Mouse (Mus musculus) olfactory bulb, adult 2 months (tissue): ENCODE results near the gene Fam131c.

Experiments
- CTCF ChIP-seq: fragments of 200-500 bp; IDR thresholded peaks from 2 replicates; pipeline ENCODE4 v1.5.1; 2012; ENCODE audit warnings: low read depth, mild to moderate bottlenecking, low read length, moderate library complexity; ENCODE audit not compliant: insufficient read depth
- POLR2A ChIP-seq: fragments of 200-500 bp; IDR thresholded peaks from 2 replicates; pipeline ENCODE4 v1.6.1; 2012; ENCODE audit warnings: mild to moderate bottlenecking, low read depth, low read length, moderate library complexity; ENCODE audit not compliant: insufficient read depth

DNA sequence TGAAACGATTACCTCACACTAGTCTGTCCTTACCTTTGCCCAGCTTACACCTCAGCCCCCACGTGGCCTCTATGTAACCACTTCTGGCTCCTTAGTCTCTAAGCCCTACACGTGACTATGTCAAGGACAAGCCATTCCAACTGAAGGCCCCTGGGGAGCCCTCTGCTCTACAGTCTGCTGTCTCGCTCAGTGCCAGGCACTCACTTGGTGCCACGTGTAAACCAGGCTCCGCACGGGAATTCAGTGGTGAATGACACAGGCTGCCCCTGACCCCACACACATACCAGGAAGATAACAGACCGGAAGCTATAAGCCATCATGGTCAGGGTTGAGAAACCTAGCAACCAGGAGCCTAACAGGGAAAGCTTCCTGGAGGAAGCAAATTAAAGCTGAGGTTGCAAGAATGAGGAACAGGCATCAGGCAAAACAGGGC lies 20.6 kb upstream of the Fam131c start:
- TF ChIP-seq CTCF (no peak), POLR2A (no peak)
